Mouse (Mus musculus) limb, embryonic 14.5 days (tissue): ENCODE data around the gene Otub1. TPM values are rescaled to one million over a fixed set of nuclear protein-coding genes. Genes with fewer than 3 reads are reported as not detected.

Source experiments
- ATAC-seq: fragments of 200-750 bp; cut with Nextera tagmentation; 2 replicates; pipeline ENCODE4 v1.8.0; 2017; ENCODE audit warnings: low read depth, moderate number of reproducible peaks, moderate TSS enrichment; ENCODE audit not compliant: low FRiP score
- DNase-seq: peaks from one replicate; pipeline ENCODE4 v3.0.0-alpha.2; 2015; ENCODE audit warnings: low spot score
- H3K27ac ChIP-seq: fragments of 300-500 bp; sonication (generic); replicated peaks from 2 replicates; pipeline ENCODE4 v1.5.1; 2014; ENCODE audit warnings: low read depth, mild to moderate bottlenecking, low read length, moderate library complexity, mixed read lengths
- H3K27me3 ChIP-seq: fragments of 300-500 bp; sonication (generic); 2 replicates; pipeline ENCODE4 v1.6.1; 2014; ENCODE audit warnings: low read length, mixed read lengths; ENCODE audit not compliant: control insufficient read depth, insufficient read depth
- H3K36me3 ChIP-seq: fragments of 300-500 bp; sonication (generic); 2 replicates; pipeline ENCODE4 v1.6.1; 2014; ENCODE audit warnings: mild to moderate bottlenecking, low read length, moderate library complexity, mixed read lengths; ENCODE audit not compliant: control insufficient read depth, insufficient read depth
- H3K4me1 ChIP-seq: fragments of 300-500 bp; sonication (generic); 2 replicates; pipeline ENCODE4 v1.6.1; 2014; ENCODE audit warnings: antibody characterized with exemption, low read length, mixed read lengths; ENCODE audit not compliant: control insufficient read depth, insufficient read depth
- H3K4me2 ChIP-seq: fragments of 300-500 bp; sonication (generic); replicated peaks from 2 replicates; pipeline ENCODE4 v1.6.1; 2014; ENCODE audit warnings: low read depth, mild to moderate bottlenecking, low read length, moderate library complexity; ENCODE audit not compliant: severe bottlenecking
- H3K4me3 ChIP-seq: fragments of 300-500 bp; sonication (generic); replicated peaks from 2 replicates; pipeline ENCODE4 v1.5.1; 2014; ENCODE audit warnings: low read length
- H3K9ac ChIP-seq: fragments of 300-500 bp; sonication (generic); 2 replicates; pipeline ENCODE4 v1.6.1; 2014; ENCODE audit warnings: mild to moderate bottlenecking, low read depth, low read length, moderate library complexity; ENCODE audit not compliant: severe bottlenecking
- H3K9me3 ChIP-seq: fragments of 300-500 bp; sonication (generic); 2 replicates; pipeline ENCODE4 v1.6.1; 2016; ENCODE audit warnings: low read length; ENCODE audit not compliant: control insufficient read depth
- POLR2A ChIP-seq: fragments of 200-500 bp; IDR thresholded peaks from 2 replicates; pipeline ENCODE4 v1.8.0; 2012; ENCODE audit warnings: inconsistent platforms, mild to moderate bottlenecking, moderate library complexity, borderline replicate concordance; ENCODE audit not compliant: insufficient read depth, insufficient read length; ENCODE audit errors: extremely low read depth
- WGBS: fragments of 180-500 bp; shearing (Covaris S2); extraction: QIAGEN DNeasy Blood & Tissue Kit; methylation state at CpG from one replicate; pipeline ENCODE4 v1.1.7; 2014; 5-methylcytosine and 5-hydroxymethylcytosine counted together
- polyA plus RNA-seq, 2 experiments: library from polyadenylated mRNA; depleted of rRNA in 1 of 2; stranded (reverse) in 1 of 2; unstranded in 1 of 2; fragments of >200 nt; fragmentation: Nextera tagmentation in 1 of 2; extraction: Ambion mirVana in 1 of 2; gene quantifications; 2 replicates each; pipeline versions ENCODE4 v1.2.1 to v1.2.3; 2012 to 2014

Otub1 gene
- polyA plus RNA-seq, 2 experiments: 157 to 203 TPM

DNA sequence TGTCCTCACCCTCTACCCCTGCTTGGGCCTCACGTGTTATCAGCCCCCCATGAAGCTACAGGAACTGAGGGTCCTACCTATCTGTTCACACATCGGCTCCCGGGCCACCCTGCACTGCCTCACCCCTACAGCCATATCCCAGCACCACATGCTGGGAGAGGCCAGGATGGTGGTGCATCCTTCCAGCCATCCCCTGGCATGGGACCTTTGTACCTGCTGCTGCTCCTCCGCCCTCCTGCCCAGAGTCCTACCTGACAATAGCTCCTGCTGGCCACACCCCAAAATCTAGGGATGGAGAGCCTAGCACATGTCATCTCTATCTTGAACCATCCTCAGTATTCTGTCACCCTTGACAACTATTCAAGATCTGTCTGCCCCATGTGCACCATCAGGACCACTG, 17.1 kb downstream of the Otub1 start:
- Histone ChIP-seq H3K9me3 (no peaks in the 10 kb centered on the region), H3K4me2 (no peak overlapping the region), H3K4me1 (peaks cover 4% of the 10 kb centered on the region; the same call in 1 of the 2 replicates), H3K4me3 (no peak overlapping the region), H3K9ac (no peak overlapping the region), H3K27ac (no peak overlapping the region), H3K27me3 (no peaks in the 10 kb centered on the region), H3K36me3 (no peaks in the 10 kb centered on the region)
- no peak for ATAC-seq
- DNase-seq: no peak
- 74% methylated on average over 3 of the region's 4 CpGs for WGBS
- TF ChIP-seq POLR2A: no peak

DNA sequence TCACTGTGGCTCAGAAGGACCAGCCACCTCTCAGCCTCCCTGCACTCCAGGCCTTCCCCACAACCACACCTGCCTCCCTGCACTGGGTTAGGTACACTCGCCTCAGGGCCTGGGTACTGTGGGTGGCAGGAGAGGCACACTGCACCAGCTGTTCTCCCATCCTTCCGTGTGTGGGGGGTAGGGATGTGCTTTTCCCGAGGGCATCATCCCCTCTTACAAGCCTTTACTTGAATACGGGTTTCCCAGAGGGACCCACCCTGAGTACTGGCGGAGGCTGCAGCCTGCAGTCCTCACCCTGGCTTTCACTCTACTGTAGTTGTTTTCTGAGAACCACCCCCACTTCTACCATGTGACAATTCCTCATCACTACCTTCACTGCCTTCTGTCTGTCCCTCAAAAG, 19.0 kb downstream of the Otub1 start:
- H3K36me3 ChIP-seq: no peaks in the 10 kb centered on the region
- ATAC-seq (no peak), DNase-seq (no peak)
- WGBS: 48% methylated on average over 5 of the region's 5 CpGs
- no peak overlapping the region for H3K4me2 ChIP-seq
- H3K27me3 ChIP-seq: no peaks in the 10 kb centered on the region
- TF ChIP-seq POLR2A: no peak
- H3K4me1 ChIP-seq: peaks cover 21% of the 10 kb centered on the region
- no peaks in the 10 kb centered on the region for H3K9me3 ChIP-seq
- no peak overlapping the region for H3K4me3 ChIP-seq
- no peak overlapping the region for H3K27ac ChIP-seq
- no peak overlapping the region for H3K9ac ChIP-seq

DNA sequence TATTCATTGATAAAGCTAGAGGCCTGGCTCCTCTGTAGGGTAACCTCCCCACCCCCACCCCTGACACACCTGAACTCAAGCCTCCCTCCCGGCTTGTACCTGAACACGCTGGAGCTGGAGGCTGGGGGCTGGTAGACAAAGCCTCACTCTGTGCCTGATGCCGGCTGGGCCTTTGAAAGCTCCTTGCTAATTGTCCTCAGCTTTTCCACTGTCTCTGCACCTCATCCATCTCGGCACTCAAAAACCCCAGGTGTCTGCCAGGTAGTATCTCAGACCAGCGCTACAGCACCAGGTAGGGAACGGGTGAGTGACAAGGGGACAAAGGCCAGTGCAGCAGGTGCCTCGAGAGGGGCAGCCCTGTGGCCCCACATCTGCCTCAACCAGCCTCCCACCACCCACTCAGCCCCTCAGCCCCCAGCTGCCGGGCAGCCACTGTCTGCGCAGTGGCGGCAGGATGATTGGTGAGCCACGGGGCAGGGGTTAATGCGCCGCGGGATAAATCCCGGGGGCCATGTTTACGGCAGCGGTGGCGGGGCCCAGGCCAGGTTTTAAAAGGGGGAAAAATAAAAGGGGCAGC, 20.3 kb downstream of the Otub1 start:
- DNase-seq (no peak), ATAC-seq (no peak)
- H3K4me3 ChIP-seq: no peak overlapping the region
- no peak for TF ChIP-seq POLR2A
- H3K36me3 ChIP-seq: no peaks in the 10 kb centered on the region
- H3K27ac ChIP-seq: no peak overlapping the region
- no peaks in the 10 kb centered on the region for H3K9me3 ChIP-seq
- peaks cover 29% of the 10 kb centered on the region for H3K4me1 ChIP-seq
- WGBS: 9% methylated on average over 18 of the region's 18 CpGs
- H3K9ac ChIP-seq: no peak overlapping the region
- no peak overlapping the region for H3K4me2 ChIP-seq
- no peaks in the 10 kb centered on the region for H3K27me3 ChIP-seq

DNA sequence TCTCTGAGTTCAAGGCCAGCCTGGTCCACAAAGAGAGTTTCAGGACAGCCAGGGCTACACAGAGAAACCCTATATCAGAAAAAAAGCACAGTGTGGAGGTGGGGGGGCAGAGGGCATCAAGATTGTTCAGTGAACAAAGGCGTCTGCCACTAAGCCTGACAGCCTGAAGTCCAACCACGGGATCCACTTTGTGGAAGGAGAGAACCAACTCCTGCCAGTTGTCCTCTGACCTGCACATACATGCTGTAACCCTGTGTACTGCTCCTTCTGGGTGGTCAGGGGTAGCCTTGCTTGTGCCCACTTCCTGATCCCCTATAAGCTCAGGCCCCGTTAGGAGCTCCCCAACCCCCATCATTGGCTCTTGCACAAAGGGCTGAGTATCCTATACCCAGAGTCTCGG, 21.1 kb downstream of the Otub1 start:
- H3K4me1 ChIP-seq: peaks cover 29% of the 10 kb centered on the region
- H3K36me3 ChIP-seq: no peaks in the 10 kb centered on the region
- no peaks in the 10 kb centered on the region for H3K9me3 ChIP-seq
- no peak for TF ChIP-seq POLR2A
- no peak overlapping the region for H3K9ac ChIP-seq
- H3K27ac ChIP-seq: no peak overlapping the region
- 51% methylated on average over 4 of the region's 4 CpGs for WGBS
- no peaks in the 10 kb centered on the region for H3K27me3 ChIP-seq
- ATAC-seq: no peak
- no peak overlapping the region for H3K4me2 ChIP-seq
- DNase-seq: no peak
- no peak overlapping the region for H3K4me3 ChIP-seq

DNA sequence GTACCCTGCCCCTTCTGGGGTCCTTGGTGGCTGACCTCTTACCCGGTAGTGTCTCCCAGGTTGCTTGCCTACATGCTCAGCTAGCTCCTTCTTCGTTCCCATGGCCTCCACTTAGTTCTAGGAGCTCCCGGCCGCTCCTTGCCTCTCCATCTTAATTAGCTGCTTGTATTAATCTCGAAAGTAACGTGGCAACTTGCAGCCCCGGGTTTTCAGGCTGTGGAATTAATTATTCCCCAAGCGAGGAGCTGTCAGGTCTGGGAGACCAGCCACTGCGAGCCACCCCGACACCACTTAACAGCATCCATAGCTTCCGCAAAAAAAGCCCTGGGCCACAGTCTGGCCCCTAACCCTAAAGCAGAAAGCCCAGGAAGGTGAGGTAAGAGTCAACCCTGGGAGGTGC, 22.7 kb downstream of the Otub1 start:
- Histone ChIP-seq H3K9me3 (no peaks in the 10 kb centered on the region), H3K27me3 (no peaks in the 10 kb centered on the region), H3K4me3 (no peak overlapping the region), H3K27ac (no peak overlapping the region), H3K36me3 (no peaks in the 10 kb centered on the region), H3K9ac (no peak overlapping the region), H3K4me2 (no peak overlapping the region), H3K4me1 (peaks cover 35% of the 10 kb centered on the region)
- ATAC-seq: no peak
- TF ChIP-seq POLR2A: no peak
- DNase-seq: no peak
- WGBS: 41% methylated on average over 11 of the region's 11 CpGs
